Mouse (Mus musculus) frontal cortex, postnatal 10 days (tissue): Measurements from ENCODE around the gene Ckm.
A peak's percentile ranks its signal among the peaks of the same experiment; 100 is the strongest.

Experiments
- DNase-seq, 2 experiments: peaks; one replicate each; pipeline ENCODE4 v3.0.0; 2022; ENCODE audit warnings: low spot score in 2 of 2, mixed read lengths in 1 of 2

Ckm gene

DNA sequence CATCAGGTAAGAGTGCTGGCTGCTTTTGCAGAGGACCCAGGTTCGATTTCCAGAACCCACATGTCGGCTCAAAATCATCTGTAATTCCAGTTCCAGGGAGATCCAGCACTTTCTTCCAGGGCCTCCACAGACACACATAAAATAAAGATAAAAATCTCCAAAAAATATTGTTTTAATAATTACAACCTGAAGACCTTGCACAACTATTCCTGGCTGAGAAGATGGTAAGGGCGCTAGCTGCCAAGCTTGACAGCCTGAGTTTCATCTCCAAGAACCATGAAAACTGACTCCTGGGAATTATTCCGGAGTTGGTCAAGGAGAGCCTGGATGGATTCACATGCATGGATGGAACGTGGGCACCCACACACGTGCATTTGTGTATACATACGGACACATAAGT lies at the start of gene Ckm:
Gene Ckm (plus strand): TSS at position 301 of the 400 bp plus-strand sequence.
- DNase-seq, result no peak

GRCm38 (mm10) chr7:19354991-19355390 lies 49.6 kb upstream of the Ckm start:
- DNase-seq, result no peak

DNA sequence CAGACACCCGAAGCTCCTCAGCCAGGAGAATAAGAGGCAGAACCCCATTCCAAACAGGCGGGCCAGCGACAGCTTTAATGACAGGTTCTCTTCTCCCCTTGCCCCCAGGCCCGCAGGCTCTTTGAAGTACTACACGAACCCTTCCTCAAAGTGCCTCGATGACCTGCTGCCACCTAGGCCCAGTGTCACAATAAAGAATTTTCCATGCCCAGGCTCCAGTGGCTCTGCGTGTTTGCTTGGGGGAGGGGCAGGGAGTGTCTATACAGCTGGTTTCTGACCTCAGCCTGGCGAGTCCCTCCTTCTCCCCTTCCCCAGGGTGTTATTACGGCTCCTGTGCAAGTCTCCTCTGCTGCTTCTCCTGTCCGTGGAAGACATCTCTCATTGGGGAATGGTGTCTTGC lies 48.3 kb upstream of the Ckm start:
- DNase-seq, result no peak

DNA sequence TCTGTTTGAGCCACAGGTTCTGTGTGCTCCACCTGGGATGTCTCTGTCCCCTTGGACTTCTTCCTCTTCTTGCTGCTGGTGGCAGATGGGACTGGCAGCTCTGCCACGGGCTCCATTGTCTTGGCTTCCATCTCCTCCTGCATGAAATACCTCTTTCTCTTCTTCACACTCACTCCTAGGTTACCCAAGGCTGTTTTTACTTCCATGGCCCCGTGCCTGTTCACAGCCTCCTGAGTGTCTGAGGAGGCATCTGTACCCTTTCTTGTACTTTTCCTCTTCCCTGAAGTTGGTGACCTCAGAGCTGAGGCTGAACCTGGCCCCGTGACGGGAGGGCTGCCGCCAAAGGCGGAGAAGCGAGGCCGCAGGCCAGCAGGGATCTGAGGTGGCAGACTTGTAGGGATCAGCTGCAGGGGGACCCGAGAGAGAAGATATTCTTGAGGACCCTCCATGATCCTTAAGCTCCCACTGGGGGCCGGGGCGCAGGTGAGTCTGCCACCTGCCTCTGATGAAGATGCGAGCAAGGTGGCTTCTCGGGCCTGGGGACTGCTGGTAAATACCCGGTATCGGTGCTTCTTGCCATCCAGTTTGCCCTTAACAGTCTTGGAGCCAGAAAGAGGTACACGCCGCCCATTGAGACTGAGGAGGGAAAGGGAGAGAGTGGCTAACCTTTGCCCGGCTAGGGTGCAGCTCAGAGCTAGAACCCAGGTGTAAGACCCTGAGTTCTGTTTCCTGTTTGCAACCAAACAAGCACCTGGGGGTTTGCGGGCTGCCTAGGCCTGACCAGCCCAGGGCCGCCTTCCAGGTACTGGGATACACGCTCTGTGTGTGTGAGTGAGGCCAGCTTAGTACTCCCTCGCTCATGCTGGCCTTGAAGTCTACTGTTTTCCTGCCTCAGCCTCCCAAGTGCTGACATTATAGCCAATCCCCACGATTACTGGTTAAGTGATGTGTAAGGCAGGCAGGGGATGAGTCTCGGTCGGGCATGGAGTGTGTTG lies 46.9 kb upstream of the Ckm start:
- DNase-seq, result no peak

DNA sequence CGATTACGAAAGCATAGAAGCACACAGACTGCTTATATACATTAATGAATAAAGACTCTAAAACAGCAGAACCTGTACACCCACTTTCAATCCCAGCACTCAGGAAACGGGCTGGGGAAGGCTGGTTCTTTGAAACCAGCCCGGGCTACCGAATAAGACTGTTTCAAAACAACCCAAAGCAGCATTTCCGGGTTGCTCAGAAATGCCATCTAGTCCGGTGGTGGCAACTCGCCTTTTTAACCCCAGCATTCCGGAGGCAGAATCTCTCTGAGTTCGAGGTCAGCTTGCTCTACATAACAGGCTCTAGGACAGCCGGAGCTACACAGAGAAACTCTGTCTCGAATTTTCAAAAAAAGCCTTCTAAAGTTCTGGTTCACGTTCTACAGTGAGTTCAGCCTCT lies 45.9 kb upstream of the Ckm start:
- DNase-seq, result no peak

DNA sequence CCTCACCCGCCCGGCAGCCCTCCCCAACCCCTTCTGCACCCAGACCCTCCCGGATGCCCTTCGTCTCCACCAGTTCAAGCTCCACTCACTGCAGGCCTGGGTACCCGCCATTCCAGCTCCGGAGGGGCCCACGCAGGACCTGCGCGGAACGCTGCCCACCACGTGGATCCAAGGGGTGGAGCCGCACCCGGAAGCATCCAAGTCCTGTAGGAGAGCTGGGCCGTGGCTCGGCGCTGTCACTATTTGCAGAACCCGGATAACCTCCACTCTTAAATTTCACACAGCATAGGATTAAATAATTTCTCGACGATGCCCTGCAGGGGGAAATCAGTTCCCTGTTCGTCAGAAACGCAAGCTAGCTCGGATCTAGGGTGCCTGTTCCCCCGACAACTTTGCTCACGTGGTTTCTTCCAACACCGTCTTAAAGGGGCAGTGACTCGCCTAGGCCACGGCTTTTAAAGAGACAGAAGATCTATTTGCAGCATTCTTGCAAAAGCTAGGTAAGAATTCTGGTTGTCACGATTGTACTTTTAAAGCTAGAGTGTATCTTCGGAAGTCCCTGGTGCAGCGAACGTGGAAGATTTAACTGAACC lies 45.2 kb upstream of the Ckm start, which contains the start of the genes Cd3eap and Ppp1r13l:
Gene Cd3eap (minus strand): TSS at position 185 of the 593 bp plus-strand sequence.
Gene Ppp1r13l (plus strand): TSS at position 451 of the 593 bp plus-strand sequence.
- DNase-seq, result peak; percentile 80 to 89

DNA sequence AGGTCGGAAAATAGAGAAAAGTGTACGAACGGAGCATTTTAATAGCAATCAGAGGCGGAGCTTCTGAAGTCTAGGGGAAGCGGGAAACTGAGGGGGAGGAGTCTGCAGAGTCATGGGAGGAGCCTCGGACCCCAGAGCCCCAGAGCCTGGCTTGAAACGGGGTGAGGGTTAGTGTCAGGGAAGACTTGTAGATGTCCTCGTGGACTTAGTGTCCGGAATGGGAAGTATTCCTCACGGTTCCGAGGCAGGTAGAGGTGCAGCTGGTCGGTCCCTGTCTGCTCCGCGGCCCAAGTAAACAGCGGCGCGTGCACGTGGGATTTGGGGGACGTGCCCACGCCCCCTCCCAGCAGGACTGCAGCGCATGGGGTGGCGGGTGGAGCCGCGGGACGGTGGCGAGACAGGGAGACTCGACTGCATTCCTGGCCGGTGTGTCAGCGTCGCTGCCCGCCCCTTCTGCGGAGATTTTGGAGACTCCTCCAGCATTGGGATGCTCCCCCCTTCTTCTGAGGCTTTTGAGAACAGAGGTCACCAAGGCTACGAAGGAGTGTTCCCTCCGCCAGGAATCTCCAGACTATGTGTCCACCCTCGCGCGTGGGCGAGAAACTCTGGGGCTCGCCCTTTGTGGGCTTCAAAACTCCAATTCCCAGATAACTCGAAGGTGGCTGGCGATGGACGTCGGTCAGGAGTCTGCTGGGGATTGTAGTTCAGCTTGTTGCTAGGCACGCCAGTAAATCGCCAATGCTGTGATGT lies 44.5 kb upstream of the Ckm start:
- peak; percentile 75 to 76 for DNase-seq

DNA sequence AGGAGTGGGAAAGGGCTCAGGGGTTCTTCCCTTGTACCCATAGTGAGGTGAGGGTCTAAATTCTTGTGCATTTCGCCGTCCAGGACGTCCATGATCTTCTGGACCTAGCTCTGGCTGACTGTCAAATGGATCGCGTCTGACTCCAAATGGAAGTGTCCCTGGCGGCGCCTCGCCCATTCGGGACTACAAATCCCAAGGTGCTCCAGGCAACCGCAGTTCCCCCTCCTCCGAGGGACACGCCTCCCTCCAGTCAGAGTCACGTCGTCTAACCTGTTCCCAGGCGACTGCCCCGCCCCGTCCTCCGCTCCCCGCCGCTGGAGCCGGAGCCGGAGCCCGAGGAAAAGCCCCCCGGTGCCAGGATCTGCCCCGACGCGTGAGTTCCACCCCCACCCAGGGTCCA lies 43.6 kb upstream of the Ckm start:
- peak; percentile 86 to 88 for DNase-seq

DNA sequence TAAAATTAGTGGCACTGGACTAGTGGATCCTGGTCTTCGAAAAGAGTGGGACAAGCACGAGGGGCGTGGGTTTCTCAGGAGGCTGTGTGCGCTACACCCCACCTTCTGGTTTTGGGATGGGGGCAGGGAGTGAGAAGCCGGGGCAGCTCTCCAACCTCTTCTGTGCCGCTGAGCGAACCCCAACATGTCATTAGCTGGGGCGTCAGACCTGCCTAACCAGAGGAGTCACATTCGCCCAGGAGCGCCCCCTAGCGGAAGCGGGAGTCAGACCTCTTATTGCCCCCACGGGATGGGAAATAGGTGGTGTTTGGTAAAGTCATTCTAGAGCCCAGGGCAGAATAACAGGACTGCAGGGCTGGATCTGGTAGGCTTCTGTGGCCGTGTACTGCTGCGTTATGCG lies 42.9 kb upstream of the Ckm start:
- DNase-seq, result peak in 1 of 2 experiments; percentile 63

GRCm38 (mm10) chr7:19362276-19362675 lies 42.3 kb upstream of the Ckm start:
- DNase-seq, result no peak

- no peak for DNase-seq
Observed at GRCm38 (mm10) chr7:19363881-19364280, 40.7 kb upstream of the Ckm start.

- no peak for DNase-seq
Observed at GRCm38 (mm10) chr7:19365376-19365775, 39.2 kb upstream of the Ckm start.

- DNase-seq, result no peak
Observed at GRCm38 (mm10) chr7:19368380-19368779, 36.2 kb upstream of the Ckm start.

DNA sequence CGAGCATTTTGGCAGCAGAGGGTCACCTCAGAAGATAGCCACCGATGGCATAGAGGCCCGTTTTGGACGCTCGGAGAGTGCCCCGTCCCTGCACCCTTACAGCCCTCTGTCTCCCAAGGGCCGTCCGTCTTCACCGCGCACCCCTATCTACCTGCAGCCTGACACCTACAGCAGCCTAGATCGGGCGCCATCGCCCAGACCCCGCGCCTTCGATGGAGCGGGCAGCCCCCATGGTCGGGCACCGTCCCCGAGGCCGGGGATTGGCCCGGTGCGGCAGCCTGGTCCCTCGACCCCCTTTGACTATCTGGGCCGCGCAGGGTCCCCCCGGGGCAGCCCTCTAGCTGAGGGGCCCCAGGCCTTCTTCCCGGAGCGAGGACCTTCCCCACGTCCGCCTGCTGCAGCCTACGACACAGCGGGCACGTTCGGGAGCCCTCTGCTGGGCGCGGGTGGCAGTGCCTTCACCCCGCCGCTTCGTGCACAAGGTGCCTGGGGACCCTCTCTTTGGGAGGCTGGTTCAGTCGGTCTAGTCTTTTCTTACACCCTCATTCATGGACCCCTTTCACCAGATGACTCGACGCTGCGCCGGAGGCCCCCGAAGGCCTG lies 34.7 kb upstream of the Ckm start:
- DNase-seq, result peak in 1 of 2 experiments; percentile 76

DNA sequence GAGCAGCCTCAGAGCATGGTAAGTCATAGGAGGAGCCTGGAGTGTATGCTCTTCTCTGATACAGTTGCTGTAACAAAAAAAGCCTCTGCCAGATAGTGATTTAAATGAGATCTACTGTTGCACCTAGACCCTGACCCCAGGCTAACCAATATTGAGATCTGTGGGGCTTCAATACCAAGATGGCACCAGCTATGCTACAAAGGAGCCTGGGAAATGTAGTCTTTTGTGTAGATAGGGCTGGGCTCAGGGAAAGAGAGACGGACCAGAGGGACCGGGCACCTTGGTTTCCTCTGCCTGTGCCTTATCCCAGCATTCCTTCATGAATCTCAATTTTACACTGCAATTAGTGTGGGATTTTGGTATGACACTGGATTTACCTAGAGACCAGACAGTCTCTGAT lies 31.2 kb upstream of the Ckm start:
- no peak for DNase-seq

- no peak for DNase-seq
Observed at GRCm38 (mm10) chr7:19375368-19375767, 29.2 kb upstream of the Ckm start.

DNA sequence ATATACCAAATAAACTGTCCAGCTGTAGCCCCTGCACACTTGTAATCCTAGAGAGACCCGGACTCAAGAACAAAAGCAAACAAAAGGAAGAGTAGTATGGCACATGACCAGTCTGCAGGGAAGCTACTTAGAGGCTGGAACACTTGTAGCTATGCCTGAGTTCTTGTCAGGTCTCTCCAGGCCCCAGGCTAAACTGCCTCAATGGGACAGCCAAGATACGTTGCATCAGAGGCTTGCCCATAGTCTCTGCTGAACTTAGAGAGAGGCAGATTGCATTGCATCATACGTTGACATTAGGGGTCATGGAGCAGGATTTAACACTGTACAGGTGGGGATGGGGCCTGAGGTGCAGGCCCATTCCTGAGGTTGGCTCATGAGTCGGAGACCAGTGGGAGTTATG lies 28.6 kb upstream of the Ckm start:
- no peak for DNase-seq

DNA sequence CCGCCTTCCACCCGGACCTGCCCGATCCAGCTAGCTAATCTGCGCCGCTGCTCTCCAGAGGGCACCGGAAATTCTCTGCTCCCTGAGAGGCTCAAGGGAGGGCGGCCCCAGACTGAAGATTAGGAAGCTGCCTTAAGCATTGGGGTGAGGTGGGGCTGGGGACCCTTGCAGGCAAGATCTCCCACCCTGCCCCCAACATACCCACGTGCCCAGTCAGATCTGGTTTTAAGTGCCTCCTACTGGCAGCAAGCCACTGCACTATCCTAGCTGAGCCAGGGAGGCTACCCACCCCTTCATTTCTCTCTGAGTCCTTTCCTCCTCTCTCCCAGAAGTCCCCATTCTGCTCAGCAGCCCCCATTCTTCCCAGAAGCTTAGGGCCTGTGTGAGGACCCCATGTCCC lies 26.5 kb upstream of the Ckm start:
- no peak for DNase-seq

DNA sequence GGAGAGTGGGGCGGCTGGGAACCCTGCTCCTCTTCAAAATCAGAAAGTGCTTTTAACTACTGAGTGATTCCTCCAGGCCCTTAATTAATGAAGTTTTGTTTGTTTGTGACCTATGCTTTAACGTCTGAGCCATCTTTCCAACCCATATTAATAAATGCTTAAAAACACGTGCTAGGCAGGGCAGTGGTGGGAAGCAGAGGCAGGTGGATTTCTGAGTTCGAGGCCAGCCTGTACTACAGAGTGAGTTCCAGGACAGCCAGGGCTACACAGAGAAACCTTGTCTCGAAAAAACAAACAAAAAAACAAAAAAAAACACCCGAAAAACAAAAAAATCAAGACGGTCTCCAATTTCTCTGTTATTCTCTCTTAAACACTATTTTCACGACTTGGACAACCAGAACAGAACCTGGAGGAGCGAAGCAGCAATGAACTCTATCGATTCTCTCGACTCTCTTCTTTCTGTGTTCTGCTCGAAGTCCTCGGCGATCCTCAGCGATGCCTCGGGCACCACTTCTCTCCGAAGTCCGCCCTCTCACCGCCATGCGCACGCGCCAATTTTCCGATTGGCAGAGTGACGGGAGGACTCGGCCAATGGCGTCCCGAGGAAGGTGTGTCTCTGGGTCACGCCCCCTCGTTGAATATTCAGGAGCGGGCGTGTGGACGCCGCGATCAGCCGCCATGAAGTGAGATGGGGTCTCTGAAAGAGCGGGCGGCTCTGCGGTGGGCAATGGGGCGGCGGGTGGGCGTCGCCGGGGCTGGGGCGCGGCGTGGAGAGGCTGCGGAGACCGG lies 23.0 kb upstream of the Ckm start, which contains the start of gene Ercc2:
Gene Ercc2 (plus strand): TSS at position 634 of the 789 bp plus-strand sequence.
- DNase-seq, result peak; percentile 95 to 99

DNA sequence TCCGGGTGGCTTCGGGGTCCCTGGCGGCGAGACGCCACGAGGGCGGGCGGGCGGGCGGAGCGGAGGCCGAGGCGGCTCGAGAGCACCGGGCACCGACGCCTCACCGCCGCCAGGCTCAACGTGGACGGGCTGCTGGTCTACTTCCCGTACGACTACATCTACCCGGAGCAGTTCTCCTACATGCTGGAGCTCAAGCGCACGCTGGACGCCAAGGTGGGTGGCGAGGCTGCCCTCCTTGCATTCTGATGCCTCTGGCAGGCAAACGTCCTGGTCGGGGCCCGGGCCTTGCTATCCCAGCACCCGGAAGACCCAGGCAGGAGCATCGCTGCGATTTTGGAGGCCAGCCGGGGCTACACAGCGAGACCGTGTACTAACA lies 22.4 kb upstream of the Ckm start:
- no peak for DNase-seq

GRCm38 (mm10) chr7:19383708-19384107 lies 20.9 kb upstream of the Ckm start:
- no peak for DNase-seq
